Mouse (Mus musculus) E14TG2a.4 (cell line): ENCODE data around the gene Bspry.
"Not testable (repeated sequence)": the region's sequence is repeated elsewhere in the genome, so short reads cannot be mapped to it uniquely, and the experiment has no call there.

Source experiments
- H3K27me3 ChIP-seq: 2 replicates; pipeline ENCODE4 v1.6.1; 2014; ENCODE audit warnings: low read length, control low read depth; ENCODE audit not compliant: insufficient read depth
- H3K36me3 ChIP-seq: 2 replicates; pipeline ENCODE4 v1.6.1; 2014; ENCODE audit warnings: low read length, control low read depth; ENCODE audit not compliant: insufficient read depth
- H3K4me1 ChIP-seq: replicated peaks from 2 replicates; pipeline ENCODE4 v1.6.1; 2014; ENCODE audit warnings: low read depth, low read length, control low read depth
- H3K4me3 ChIP-seq: replicated peaks from 2 replicates; pipeline ENCODE4 v1.5.1; 2014; ENCODE audit warnings: mild to moderate bottlenecking, low read length
- H3K9me3 ChIP-seq: 2 replicates; pipeline ENCODE4 v1.6.1; 2014; ENCODE audit warnings: low read length, control low read depth
- CTCF ChIP-seq: conservative IDR thresholded peaks from 2 replicates; pipeline ENCODE4 v1.5.1; 2014; ENCODE audit warnings: low read length
- NANOG ChIP-seq: IDR thresholded peaks from 2 replicates; pipeline ENCODE4 v1.6.1; 2014; ENCODE audit warnings: borderline replicate concordance, low read length, mixed read lengths
- POU5F1 ChIP-seq: IDR thresholded peaks from 2 replicates; pipeline ENCODE4 v1.6.1; 2014; ENCODE audit warnings: low read length, borderline replicate concordance

Gene Bspry

DNA sequence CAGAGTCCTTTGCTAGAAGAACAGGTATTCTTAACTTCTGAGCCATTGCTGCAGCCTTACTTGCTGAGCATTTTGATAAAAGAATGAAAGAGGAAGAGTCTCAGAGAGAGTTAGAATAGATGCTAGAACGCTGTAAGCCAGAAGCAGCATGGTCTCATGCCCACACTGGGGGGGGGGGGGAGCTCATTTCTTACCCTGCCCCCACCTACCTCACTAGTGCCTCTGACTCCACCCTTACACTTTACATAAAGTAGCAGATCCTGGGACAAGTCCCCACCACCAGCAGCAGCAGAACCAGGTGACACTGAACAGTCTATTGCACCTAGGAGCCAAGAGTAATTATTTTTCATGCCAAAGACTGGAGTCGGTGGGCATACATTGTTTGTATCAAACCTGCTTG lies 4.7 kb upstream of the Bspry start:
- TF ChIP-seq POU5F1, result no peak
- TF ChIP-seq NANOG, result no peak
- no peak for TF ChIP-seq CTCF
- Histone ChIP-seq H3K4me3 (no peak overlapping the region), H3K4me1 (peaks cover 4% of the 10 kb centered on the region), H3K9me3 (peaks cover 15% of the 10 kb centered on the region), H3K36me3 (no peaks in the 10 kb centered on the region), H3K27me3 (peaks cover 15% of the 10 kb centered on the region)

- Histone ChIP-seq H3K4me3 (no peak overlapping the region), H3K36me3 (no peaks in the 10 kb centered on the region), H3K4me1 (peaks cover 7% of the 10 kb centered on the region), H3K9me3 (peaks cover 15% of the 10 kb centered on the region), H3K27me3 (peaks cover 21% of the 10 kb centered on the region)
- TF ChIP-seq NANOG, result no peak
- no peak for TF ChIP-seq CTCF
- no peak for TF ChIP-seq POU5F1
Measured at GRCm38 (mm10) chr4:62475793-62476192, 4.1 kb upstream of the Bspry start.

DNA sequence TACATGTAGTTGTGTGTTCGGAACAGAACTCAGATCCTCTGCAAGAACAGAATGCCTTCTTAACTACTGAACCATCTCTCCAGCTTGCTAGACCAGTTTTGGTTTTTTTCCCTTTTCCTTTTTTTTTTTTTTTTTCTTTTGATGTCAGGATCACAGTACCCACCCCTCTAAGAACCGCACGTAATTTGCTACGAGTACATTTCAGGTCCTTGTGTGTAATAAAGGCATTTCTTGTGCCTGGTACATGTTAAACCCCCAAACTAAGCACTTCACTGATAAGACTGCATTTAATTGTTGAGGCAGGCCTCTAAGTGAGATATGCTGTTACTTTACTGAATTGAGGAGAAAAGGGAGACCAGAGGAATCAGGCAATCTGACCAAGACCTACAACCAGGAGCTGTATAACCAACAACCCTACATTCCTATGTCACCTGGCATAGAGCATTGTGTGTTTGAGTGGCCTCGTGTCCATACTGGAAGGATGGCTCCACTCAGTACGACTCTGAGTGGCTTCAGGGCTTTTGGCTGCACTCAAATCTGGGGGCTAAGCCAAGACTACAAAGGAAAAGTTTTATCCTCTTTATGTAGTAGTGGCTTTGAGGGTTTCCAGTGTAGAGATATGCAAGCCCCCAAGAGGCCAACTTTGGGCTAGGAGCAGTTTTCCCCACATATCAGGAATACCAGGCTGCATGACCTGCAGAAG lies 2.2 kb upstream of the Bspry start:
- TF ChIP-seq NANOG (no peak), POU5F1 (no peak), CTCF (no peak)
- no peaks in the 10 kb centered on the region; the same call in 1 of the 2 replicates for H3K36me3 ChIP-seq
- H3K9me3 ChIP-seq, result peaks cover 15% of the 10 kb centered on the region
- H3K27me3 ChIP-seq, result peaks cover 40% of the 10 kb centered on the region
- peaks cover 8% of the 10 kb centered on the region for H3K4me1 ChIP-seq
- no peak overlapping the region for H3K4me3 ChIP-seq

- not testable (repeated sequence) for H3K4me1 ChIP-seq, H3K36me3 ChIP-seq
- Histone ChIP-seq H3K27me3 (peaks cover 40% of the 10 kb centered on the region), H3K9me3 (peaks cover 12% of the 10 kb centered on the region), H3K4me3 (peak overlapping the region; percentile 88)
- peak; percentile 20 for TF ChIP-seq CTCF
Measured at GRCm38 (mm10) chr4:62479593-62479936, 288 bp upstream of the Bspry start.

DNA sequence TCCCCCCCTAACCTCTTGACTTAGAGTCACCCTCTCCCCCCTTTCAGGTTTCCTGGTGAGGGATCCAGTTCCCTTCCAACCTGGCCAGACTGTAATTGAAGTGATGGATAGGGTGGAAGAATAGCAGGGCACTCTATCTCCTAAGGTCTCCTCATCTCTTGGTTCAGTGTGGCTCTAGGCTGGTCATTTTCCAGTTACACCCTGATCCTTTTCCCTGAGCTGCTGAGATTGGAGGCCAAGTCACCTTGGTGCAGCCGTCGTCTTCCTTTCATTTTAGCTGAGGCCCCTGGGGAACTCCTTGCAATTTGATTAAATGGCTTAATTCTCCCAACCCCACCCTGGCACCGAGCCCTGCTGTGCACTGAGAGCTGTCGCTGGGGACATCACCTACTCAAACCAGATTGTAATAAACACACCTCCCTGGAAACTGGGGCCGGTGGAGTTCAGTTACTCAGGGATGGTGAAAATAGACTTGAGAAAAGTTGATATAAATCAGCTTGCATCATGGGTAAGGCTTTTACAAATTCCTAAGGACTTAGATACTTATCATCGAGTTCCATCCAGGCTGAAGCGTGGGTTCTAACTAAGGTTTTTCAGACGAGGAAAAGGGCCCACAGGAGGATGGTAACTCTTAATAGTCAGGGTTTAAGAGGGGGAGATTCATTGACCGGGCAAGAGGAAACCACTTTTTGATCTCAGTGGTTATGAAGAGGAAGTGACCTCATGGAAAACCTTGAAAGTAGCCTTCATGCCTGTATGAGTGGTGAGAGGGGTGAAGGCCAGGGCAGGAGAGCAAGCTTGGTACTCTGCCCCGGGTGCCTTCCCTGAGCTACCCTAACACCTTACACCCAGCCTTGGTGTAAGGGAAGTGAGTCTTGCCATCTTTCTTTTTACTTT lies 1.1 kb downstream of the Bspry start:
- peaks cover 15% of the 10 kb centered on the region for H3K4me1 ChIP-seq
- no peaks in the 10 kb centered on the region; the same call in 1 of the 2 replicates for H3K36me3 ChIP-seq
- H3K27me3 ChIP-seq, result peaks cover 40% of the 10 kb centered on the region
- H3K9me3 ChIP-seq, result no peaks in the 10 kb centered on the region
- 0 out of 2 replicates have a peak overlapping the region, but pooled peaks have one; percentile 35 for H3K4me3 ChIP-seq
- no peak for TF ChIP-seq CTCF
- TF ChIP-seq POU5F1, result no peak
- TF ChIP-seq NANOG, result no peak

GRCm38 (mm10) chr4:62484928-62485327 lies 5.1 kb downstream of the Bspry start:
- Histone ChIP-seq H3K27me3 (peaks cover 27% of the 10 kb centered on the region), H3K36me3 (peaks cover 11% of the 10 kb centered on the region), H3K4me3 (no peak overlapping the region), H3K9me3 (no peaks in the 10 kb centered on the region), H3K4me1 (peaks cover 20% of the 10 kb centered on the region)
- TF ChIP-seq NANOG (no peak), POU5F1 (no peak), CTCF (no peak)

- Histone ChIP-seq H3K4me1 (peaks cover 19% of the 10 kb centered on the region), H3K27me3 (peaks cover 20% of the 10 kb centered on the region), H3K36me3 (peaks cover 11% of the 10 kb centered on the region), H3K4me3 (no peak overlapping the region), H3K9me3 (no peaks in the 10 kb centered on the region)
- TF ChIP-seq NANOG (no peak), CTCF (no peak), POU5F1 (no peak)
Measured at GRCm38 (mm10) chr4:62485450-62486161, 5.8 kb downstream of the Bspry start.

- H3K27me3 ChIP-seq, result peaks cover 14% of the 10 kb centered on the region
- no peaks in the 10 kb centered on the region for H3K9me3 ChIP-seq
- TF ChIP-seq NANOG (no peak), POU5F1 (no peak), CTCF (no peak)
- peaks cover 15% of the 10 kb centered on the region for H3K4me1 ChIP-seq
- H3K36me3 ChIP-seq, result peaks cover 11% of the 10 kb centered on the region
- no peak overlapping the region for H3K4me3 ChIP-seq
Measured at GRCm38 (mm10) chr4:62486162-62486696, 6.4 kb downstream of the Bspry start.
